Mouse (Mus musculus) lung, adult 2 months (tissue): Measurements from ENCODE around the gene Ipo9.

Experiments
- CTCF ChIP-seq: fragments of 200-500 bp; IDR thresholded peaks from 2 replicates; pipeline ENCODE4 v1.5.1; 2011; ENCODE audit warnings: mild to moderate bottlenecking, low read length, control low read depth; ENCODE audit not compliant: insufficient read depth
- POLR2A ChIP-seq: fragments of 200-500 bp; IDR thresholded peaks from 2 replicates; pipeline ENCODE4 v1.6.1; 2011; ENCODE audit warnings: low read depth, mild to moderate bottlenecking, control low read depth, low read length, borderline replicate concordance; ENCODE audit errors: extremely low read depth

GRCm38 (mm10) chr1:135462304-135462703 is 32.0 kb upstream of the Ipo9 start:
- TF ChIP-seq CTCF (no peak), POLR2A (no peak)
